In genomic region chr6:72690001-72690400, GRCm38 (mm10) we compare ENCODE assay signal across 14 mouse cellular contexts.
DNase-seq lines count a peak whose midpoint lies in the region; ATAC-seq and TF ChIP-seq lines count a peak whose summit lies in the region.
"Had no signal": no experiment of that assay in that cellular context is flagged by ENCODE, and none has a peak within 500 bp of the region (broad histone marks: within the 10 kb centered on the region; RNA-seq: fewer than 3 reads in every experiment).

No protein-coding gene starts in this region.

- no peak for DNase-seq in heart, adult 8-10 months (ENCODE audit: low spot score)
- DNase-seq in liver, embryonic 11.5 days (ENCODE audit: low spot score) = no peak
- no peak for DNase-seq in limb, embryonic 14.5 days (ENCODE audit: low spot score)
- DNase-seq in adrenal gland, postnatal 10 days = no peak
- DNase-seq in cerebellum, adult 11-12 months = no peak
- DNase-seq: B cell, adult 2 months; cerebellum, adult 2 months; heart, postnatal 36 days; thymus, postnatal 4 days had no signal

- no peaks in the 10 kb centered on the region for H3K27me3 ChIP-seq in heart, embryonic 12.5 days (replicated peaks)
- H3K27me3 ChIP-seq in liver, embryonic 11.5 days (replicated peaks; ENCODE audit: control insufficient read depth, insufficient read depth, low read length) = no peaks in the 10 kb centered on the region
- H3K27me3 ChIP-seq in liver, embryonic 12.5 days (replicated peaks) = 0 out of 2 replicates have a peak, but pooled peaks cover 6% of the 10 kb centered on the region
- no peaks in the 10 kb centered on the region for H3K27me3 ChIP-seq in embryonic facial prominence, embryonic 15.5 days
- H3K27me3 ChIP-seq in limb, embryonic 14.5 days (ENCODE audit: control insufficient read depth, insufficient read depth, low read length) = no peaks in the 10 kb centered on the region
- H3K27me3 ChIP-seq: Patski had no signal

- H3K9ac ChIP-seq in heart, embryonic 12.5 days = no peak overlapping the region
- no peak overlapping the region for H3K9ac ChIP-seq in liver, embryonic 11.5 days (ENCODE audit: low read depth, low read length)
- H3K9ac ChIP-seq in liver, embryonic 12.5 days = no peak overlapping the region
- no peak overlapping the region for H3K9ac ChIP-seq in embryonic facial prominence, embryonic 15.5 days
- no peak overlapping the region for H3K9ac ChIP-seq in limb, embryonic 14.5 days (ENCODE audit: low read depth, low read length, severe bottlenecking)

- no peak overlapping the region for H3K4me2 ChIP-seq in heart, embryonic 12.5 days
- H3K4me2 ChIP-seq in liver, embryonic 11.5 days = no peak overlapping the region
- H3K4me2 ChIP-seq in liver, embryonic 12.5 days = no peak overlapping the region
- no peak overlapping the region for H3K4me2 ChIP-seq in embryonic facial prominence, embryonic 15.5 days (replicated peaks)
- H3K4me2 ChIP-seq in limb, embryonic 14.5 days (replicated peaks; ENCODE audit: low read depth, low read length, severe bottlenecking) = no peak overlapping the region

- TF ChIP-seq POLR2A in limb, embryonic 14.5 days (IDR thresholded peaks at IDR 0.05; ENCODE audit: borderline replicate concordance, extremely low read depth, insufficient read depth, insufficient read length) = no peak

- peaks cover 66% of the 10 kb centered on the region for H3K4me1 ChIP-seq in heart, embryonic 12.5 days (replicated peaks)
- H3K4me1 ChIP-seq in liver, embryonic 11.5 days (replicated peaks; ENCODE audit: control insufficient read depth, insufficient read depth, low read length) = peaks cover 14% of the 10 kb centered on the region; the same call in 1 of the 2 replicates
- peaks cover 13% of the 10 kb centered on the region; the same call in 1 of the 2 replicates for H3K4me1 ChIP-seq in liver, embryonic 12.5 days
- H3K4me1 ChIP-seq in embryonic facial prominence, embryonic 15.5 days = peaks cover 97% of the 10 kb centered on the region
- peaks cover 63% of the 10 kb centered on the region for H3K4me1 ChIP-seq in limb, embryonic 14.5 days (ENCODE audit: control insufficient read depth, insufficient read depth, low read length)

- H3K4me3 ChIP-seq in heart, embryonic 12.5 days = no peak overlapping the region
- H3K4me3 ChIP-seq in liver, embryonic 11.5 days (ENCODE audit: low read depth, low read length) = no peak overlapping the region
- no peak overlapping the region for H3K4me3 ChIP-seq in liver, embryonic 12.5 days
- no peak overlapping the region for H3K4me3 ChIP-seq in embryonic facial prominence, embryonic 15.5 days (replicated peaks)
- H3K4me3 ChIP-seq in limb, embryonic 14.5 days (replicated peaks; ENCODE audit: low read length) = no peak overlapping the region

- H3K36me3 ChIP-seq in heart, embryonic 12.5 days = no peaks in the 10 kb centered on the region
- H3K36me3 ChIP-seq in liver, embryonic 11.5 days (ENCODE audit: control insufficient read depth, insufficient read depth, low read length) = no peaks in the 10 kb centered on the region
- H3K36me3 ChIP-seq in liver, embryonic 12.5 days = no peaks in the 10 kb centered on the region
- H3K36me3 ChIP-seq in embryonic facial prominence, embryonic 15.5 days = no peaks in the 10 kb centered on the region
- no peaks in the 10 kb centered on the region for H3K36me3 ChIP-seq in limb, embryonic 14.5 days (ENCODE audit: control insufficient read depth, insufficient read depth, low read length)

- no peak for ATAC-seq in heart, embryonic 12.5 days (ENCODE audit: insufficient number of reproducible peaks, low FRiP score)
- ATAC-seq in liver, embryonic 11.5 days (replicated peaks; ENCODE audit: low FRiP score) = no peak
- no peak for ATAC-seq in liver, embryonic 12.5 days
- no peak for ATAC-seq in embryonic facial prominence, embryonic 15.5 days (ENCODE audit: insufficient number of reproducible peaks, low FRiP score, low TSS enrichment, low read depth)
- peak; percentile 41 for ATAC-seq in limb, embryonic 14.5 days (ENCODE audit: low FRiP score, low read depth)
- ATAC-seq: Patski had no signal

- WGBS in heart, embryonic 12.5 days = 78% methylated on average over 8 of the region's 8 CpGs
- WGBS in liver, embryonic 11.5 days = 72% methylated on average over 8 of the region's 8 CpGs
- 64% methylated on average over 8 of the region's 8 CpGs for WGBS in liver, embryonic 12.5 days (ENCODE audit: insufficient replicate concordance)
- WGBS in embryonic facial prominence, embryonic 15.5 days = 38% methylated on average over 8 of the region's 8 CpGs
- 30% methylated on average over 8 of the region's 8 CpGs for WGBS in limb, embryonic 14.5 days

- 0 out of 2 replicates have a peak overlapping the region, but pooled peaks have one; percentile 8 for H3K27ac ChIP-seq in heart, embryonic 12.5 days (ENCODE audit: poor library complexity, severe bottlenecking)
- peak overlapping the region; percentile 16 for H3K27ac ChIP-seq in liver, embryonic 11.5 days (ENCODE audit: low read depth, low read length)
- H3K27ac ChIP-seq in liver, embryonic 12.5 days = no peak overlapping the region
- H3K27ac ChIP-seq in embryonic facial prominence, embryonic 15.5 days (replicated peaks) = peak overlapping the region; percentile 68
- peak overlapping the region; percentile 65 for H3K27ac ChIP-seq in limb, embryonic 14.5 days (replicated peaks; ENCODE audit: low read depth, low read length)
- H3K27ac ChIP-seq: macrophage had no signal

- H3K9me3 ChIP-seq in heart, embryonic 12.5 days (replicated peaks) = no peaks in the 10 kb centered on the region
- H3K9me3 ChIP-seq in liver, embryonic 11.5 days (ENCODE audit: control insufficient read depth, low read length) = no peaks in the 10 kb centered on the region
- H3K9me3 ChIP-seq in liver, embryonic 12.5 days (replicated peaks) = no peaks in the 10 kb centered on the region
- no peaks in the 10 kb centered on the region for H3K9me3 ChIP-seq in embryonic facial prominence, embryonic 15.5 days (replicated peaks)
- no peaks in the 10 kb centered on the region for H3K9me3 ChIP-seq in limb, embryonic 14.5 days (ENCODE audit: control insufficient read depth, low read length)
